Mouse (Mus musculus) G1E (cell line): ENCODE results near the gene Inmt. TPM values are rescaled to one million over a fixed set of nuclear protein-coding genes. Genes with fewer than 3 reads are reported as not detected.

ENCODE experiments used
- ATAC-seq: 2 replicates; pipeline ENCODE4 v1.8.0; 2016; ENCODE audit warnings: mild to moderate bottlenecking; ENCODE audit not compliant: insufficient number of reproducible peaks, poor library complexity, low FRiP score, severe bottlenecking; ENCODE audit errors: extremely low read depth
- DNase-seq: peaks from one replicate; pipeline ENCODE4 v3.0.0; 2012; ENCODE audit warnings: low spot score
- H3K27me3 ChIP-seq: 2 replicates; pipeline ENCODE4 v1.6.1; 2012; ENCODE audit warnings: mild to moderate bottlenecking, low read length, inconsistent platforms; ENCODE audit not compliant: insufficient read depth
- H3K36me3 ChIP-seq: replicated peaks from 2 replicates; pipeline ENCODE3; 2012; ENCODE audit warnings: mild to moderate bottlenecking, inconsistent platforms
- H3K4me1 ChIP-seq: 2 replicates; pipeline ENCODE4 v1.6.1; 2012; ENCODE audit warnings: low read depth, low read length, inconsistent platforms, mixed read lengths; ENCODE audit not compliant: insufficient read depth
- H3K4me3 ChIP-seq: 2 replicates; pipeline ENCODE4 v1.5.1; 2012; ENCODE audit warnings: low read depth, mild to moderate bottlenecking, inconsistent platforms, low read length, moderate library complexity, mixed read lengths
- H3K9me3 ChIP-seq: replicated peaks from 2 replicates; pipeline ENCODE4 v1.6.1; 2012; ENCODE audit warnings: inconsistent platforms
- CTCF ChIP-seq: IDR thresholded peaks from 2 replicates; pipeline ENCODE4 v1.5.1; 2012; ENCODE audit warnings: low read depth, low read length, inconsistent platforms, mixed read lengths
- GATA1 ChIP-seq: IDR thresholded peaks from 2 replicates; pipeline ENCODE4 v1.6.1; 2012; ENCODE audit warnings: borderline replicate concordance, low read length, inconsistent platforms, mixed read lengths
- GATA2 ChIP-seq: IDR thresholded peaks from 2 replicates; pipeline ENCODE4 v1.6.1; 2012; ENCODE audit warnings: low read depth, low read length, inconsistent platforms, borderline replicate concordance
- POLR2AphosphoS5 ChIP-seq: IDR thresholded peaks from 2 replicates; pipeline ENCODE4 v1.6.1; 2012; ENCODE audit warnings: low read depth, low read length, inconsistent platforms; ENCODE audit not compliant: insufficient replicate concordance
- TAL1 ChIP-seq: conservative IDR thresholded peaks from 2 replicates; pipeline ENCODE4 v1.6.1; 2012; ENCODE audit warnings: low read depth, low read length, inconsistent platforms, mixed read lengths
- polyA plus RNA-seq: library from polyadenylated mRNA; stranded (reverse); fragments of >175 nt; gene quantifications from 2 replicates; pipeline ENCODE4 v1.2.3, GENCODE M21; 2012
- total RNA-seq, 2 experiments: library from RNA; stranded (forward) in 1 of 2; stranded (reverse) in 1 of 2; fragments of 200-1000 nt in 1 of 2; fragments of >200 nt in 1 of 2; fragmentation: Nextera tagmentation in 1 of 2; gene quantifications; 2 replicates each; pipeline ENCODE4 v1.2.3; 2014 to 2017

The Inmt gene
- total and polyA plus RNA-seq, 3 experiments: not detected

GRCm38 (mm10) chr6:55182655-55183430 lies 8.0 kb upstream of the Inmt start:
- peaks cover 3% of the 10 kb centered on the region; the same call in 1 of the 2 replicates for H3K9me3 ChIP-seq
- H3K36me3 ChIP-seq: no peaks in the 10 kb centered on the region
- TF ChIP-seq CTCF (no peak), POLR2AphosphoS5 (no peak), GATA2 (no peak), TAL1 (no peak), GATA1 (no peak)
- H3K27me3 ChIP-seq: no peaks in the 10 kb centered on the region
- no peak for ATAC-seq
- DNase-seq: no peak
- no peaks in the 10 kb centered on the region for H3K4me1 ChIP-seq
- H3K4me3 ChIP-seq: no peak overlapping the region

- DNase-seq: no peak
- H3K4me3 ChIP-seq: no peak overlapping the region
- no peak for TF ChIP-seq GATA1
- no peak for TF ChIP-seq TAL1
- no peak for TF ChIP-seq CTCF
- TF ChIP-seq GATA2: no peak
- TF ChIP-seq POLR2AphosphoS5: no peak
- 0 out of 2 replicates have a peak, but pooled peaks cover 2% of the 10 kb centered on the region for H3K27me3 ChIP-seq
- no peaks in the 10 kb centered on the region for H3K4me1 ChIP-seq
- H3K9me3 ChIP-seq: peaks cover 3% of the 10 kb centered on the region; the same call in 1 of the 2 replicates
- H3K36me3 ChIP-seq: no peaks in the 10 kb centered on the region
- ATAC-seq: no peak
Measured at GRCm38 (mm10) chr6:55179560-55179959, 4.7 kb upstream of the Inmt start.

GRCm38 (mm10) chr6:55177060-55177732 lies 2.4 kb upstream of the Inmt start:
- H3K4me1 ChIP-seq: no peaks in the 10 kb centered on the region
- TF ChIP-seq CTCF: no peak
- TF ChIP-seq GATA1: no peak
- TF ChIP-seq GATA2: no peak
- TF ChIP-seq TAL1: no peak
- no peak for TF ChIP-seq POLR2AphosphoS5
- no peaks in the 10 kb centered on the region for H3K36me3 ChIP-seq
- H3K4me3 ChIP-seq: no peak overlapping the region
- DNase-seq: no peak
- H3K27me3 ChIP-seq: 0 out of 2 replicates have a peak, but pooled peaks cover 2% of the 10 kb centered on the region
- H3K9me3 ChIP-seq: no peaks in the 10 kb centered on the region
- no peak for ATAC-seq

GRCm38 (mm10) chr6:55175892-55176291 lies 1.0 kb upstream of the Inmt start:
- H3K4me1 ChIP-seq: no peaks in the 10 kb centered on the region
- no peak overlapping the region for H3K4me3 ChIP-seq
- TF ChIP-seq CTCF: no peak
- no peak for TF ChIP-seq TAL1
- H3K27me3 ChIP-seq: 0 out of 2 replicates have a peak, but pooled peaks cover 2% of the 10 kb centered on the region
- no peaks in the 10 kb centered on the region for H3K36me3 ChIP-seq
- no peak for ATAC-seq
- H3K9me3 ChIP-seq: no peaks in the 10 kb centered on the region
- DNase-seq: no peak

GRCm38 (mm10) chr6:55175456-55175855 lies 613 bp upstream of the Inmt start:
- no peaks in the 10 kb centered on the region for H3K4me1 ChIP-seq
- ATAC-seq (no peak), DNase-seq (no peak)
- no peaks in the 10 kb centered on the region for H3K36me3 ChIP-seq
- TF ChIP-seq POLR2AphosphoS5: no peak
- TF ChIP-seq CTCF: no peak
- TF ChIP-seq TAL1: no peak
- no peak for TF ChIP-seq GATA1
- no peak for TF ChIP-seq GATA2
- 0 out of 2 replicates have a peak, but pooled peaks cover 2% of the 10 kb centered on the region for H3K27me3 ChIP-seq
- no peak overlapping the region for H3K4me3 ChIP-seq
- no peaks in the 10 kb centered on the region for H3K9me3 ChIP-seq

GRCm38 (mm10) chr6:55173941-55174349 lies 898 bp downstream of the Inmt start:
- H3K27me3 ChIP-seq: 0 out of 2 replicates have a peak, but pooled peaks cover 2% of the 10 kb centered on the region

More at GRCm38 (mm10) chr6:55173941-55174349, 898 bp downstream of the Inmt start:
- no peak for TF ChIP-seq TAL1
- TF ChIP-seq CTCF: no peak
- TF ChIP-seq GATA2: no peak
- no peak for TF ChIP-seq GATA1
- no peak for TF ChIP-seq POLR2AphosphoS5
- ATAC-seq: no peak
- DNase-seq: no peak
- Histone ChIP-seq H3K4me1 (no peaks in the 10 kb centered on the region), H3K4me3 (no peak overlapping the region), H3K9me3 (no peaks in the 10 kb centered on the region), H3K36me3 (no peaks in the 10 kb centered on the region)
